Mouse (Mus musculus): ENCODE measurements around the gene Myo3b.

DNA sequence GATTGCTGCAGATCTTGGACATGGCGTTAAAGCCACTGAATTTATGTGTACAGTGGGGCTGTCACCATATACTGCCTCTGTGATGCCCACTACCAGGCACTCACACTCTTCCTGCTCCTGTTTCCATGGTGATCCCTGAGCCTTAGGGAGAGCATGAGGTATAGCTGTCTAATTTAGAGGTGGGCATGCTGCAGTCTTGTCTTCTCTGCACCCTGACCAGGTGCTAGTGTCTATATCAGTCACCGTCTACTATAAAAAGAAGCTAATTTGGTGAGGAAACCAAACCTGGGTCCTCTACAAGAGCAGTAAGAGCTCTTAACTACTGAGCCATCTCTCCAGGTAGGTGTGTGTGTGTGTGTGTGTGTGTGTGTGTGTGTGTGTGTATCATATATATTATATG, 32.4 kb upstream of the Myo3b start:
- TF ChIP-seq CTCF (IDR thresholded peaks at IDR 0.05) (no peak), EP300 (IDR thresholded peaks at IDR 0.05) (no peak)

Measured in lung, postnatal 0 days (tissue).